Mouse (Mus musculus) left cerebral cortex, adult 2 months (tissue): ENCODE results near the gene Sidt1. TPM values are rescaled to one million over a fixed set of nuclear protein-coding genes. Genes with fewer than 3 reads are reported as not detected.

Source experiments
- DNase-seq, 2 experiments: peaks; one replicate each; pipeline ENCODE4 v3.0.0; 2021 to 2022; ENCODE audit warnings: low spot score in 2 of 2, mixed read lengths in 1 of 2; ENCODE audit errors: extremely low spot score in 1 of 2
- H3K27ac ChIP-seq: fragments of 200-600 bp; 2 replicates; pipeline ENCODE4 v1.8.1; 2022
- H3K4me3 ChIP-seq: fragments of 200-600 bp; 2 replicates; pipeline ENCODE4 v1.8.1; 2022
- CTCF ChIP-seq: fragments of 200-600 bp; IDR thresholded peaks from 2 replicates; pipeline ENCODE4 v1.8.1; 2022; ENCODE audit warnings: antibody characterized with exemption, mild to moderate bottlenecking, moderate library complexity
- intact Hi-C: fragments of 180-260 bp; cut with DNase I; formaldehyde crosslinking; loops from one replicate; pipeline ENCODE4 v1.15.1; 2025
- total RNA-seq, 2 experiments: library from RNA; stranded (reverse); gene quantifications; 2 replicates each; pipeline ENCODE4 v1.2.3; 2021

Gene Sidt1
- total RNA-seq, 2 experiments from 2014 or later = 48.3 to 49.7 TPM

- no peak for TF ChIP-seq CTCF
- Histone ChIP-seq H3K4me3 (no peak overlapping the region), H3K27ac (no peak overlapping the region)
- no peak for DNase-seq
- intact Hi-C loops = no loop called here
These were observed 133.8 kb downstream of the Sidt1 start for GRCm38 (mm10) chr16:44199066-44199703.

DNA sequence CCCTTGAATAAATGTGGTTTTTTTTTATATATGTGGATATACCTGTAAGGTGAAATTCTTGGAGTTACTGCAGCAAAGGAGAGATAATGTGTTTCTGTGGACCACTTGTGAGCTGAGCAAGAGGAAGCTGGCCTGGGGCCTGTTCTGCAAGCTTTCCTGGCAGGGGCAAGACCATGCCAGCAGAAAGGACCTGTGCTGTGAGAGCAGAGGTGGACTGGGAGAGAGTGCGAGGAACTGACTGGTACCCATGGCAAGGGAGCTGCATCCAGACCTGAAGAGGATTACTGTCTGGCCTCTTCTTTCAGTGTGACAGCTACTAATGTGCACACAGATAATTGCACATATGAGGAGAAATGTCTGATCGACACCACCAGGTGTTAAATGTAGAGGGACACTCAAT, 142.0 kb downstream of the Sidt1 start:
- no peak overlapping the region for H3K27ac ChIP-seq
- no peak for TF ChIP-seq CTCF
- DNase-seq = no peak
- intact Hi-C loops = no loop called here
- no peak overlapping the region for H3K4me3 ChIP-seq

Other genes starting within 250 kb of the Sidt1 start
- gene Atp6v1a, start 193.5 kb downstream of the Sidt1 start, total RNA-seq = 100 to 1,000 TPM; 428 to 489 TPM
- gene Naa50, start 193.4 kb downstream of the Sidt1 start, total RNA-seq = 10 to 100 TPM; 61.6 to 62.8 TPM
- 10 to 100 TPM; 39.9 to 40.3 TPM for gene Usf3, start 159.9 kb downstream of the Sidt1 start, total RNA-seq
- gene Spice1, start 13.9 kb upstream of the Sidt1 start, total RNA-seq = 10 to 100 TPM; 19.5 to 22.7 TPM
- 1 to 10 TPM; 4.3 to 5.0 TPM for gene Cfap44, start 61.6 kb upstream of the Sidt1 start, total RNA-seq
- 10 to 100 TPM; 18.7 to 20.0 TPM for gene Boc, start 225.7 kb upstream of the Sidt1 start, total RNA-seq